Mouse (Mus musculus): ENCODE data around the gene Ngrn. TPM values are rescaled to one million over a fixed set of nuclear protein-coding genes. Genes with fewer than 3 reads are reported as not detected.

Gene Ngrn
- total and polyA plus RNA-seq, 3 experiments = 28.3 to 43.2 (median 32.1) TPM

DNA sequence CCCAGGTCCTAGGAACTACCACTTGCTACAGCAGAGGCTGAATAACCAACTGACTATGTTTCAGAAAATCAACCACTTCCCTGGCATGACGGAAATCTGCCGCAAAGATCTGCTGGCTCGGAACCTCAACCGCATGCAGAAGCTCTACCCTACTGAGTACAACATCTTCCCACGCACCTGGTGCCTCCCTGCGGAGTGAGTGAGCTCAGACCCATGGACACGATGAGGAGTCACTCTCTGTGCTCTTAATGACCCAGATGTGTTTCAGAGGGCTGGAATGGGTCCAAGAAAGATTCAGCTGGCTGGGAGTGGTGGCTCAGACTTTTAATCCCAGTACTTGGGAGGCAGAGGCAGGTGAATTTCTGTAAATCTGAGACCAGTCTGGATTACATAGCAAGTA, 8.6 kb upstream of the Ngrn start:
- H3K4me3 ChIP-seq (replicated peaks in 1 of 3; ENCODE audit: low read depth in 2 of 3, low read length in 2 of 3, poor library complexity in 1 of 3) = no peak overlapping the region
- in situ Hi-C loops (cut with MboI; ENCODE audit: low pct_ligation_motif_present, low pct_unique_long_range_greater_than_20kb, low sequenced_read_pairs) (loop anchor here (25.0 kb wide), 1 partner anchor 240 kb away; the partner anchor contains the start of gene Zfp710), dilution Hi-C loops (cut with MboI; ENCODE audit: extremely low pct_ligation_motif_present, extremely low pct_unique_long_range_greater_than_20kb, low sequenced_read_pairs) (no loop called here)
- H3K4me1 ChIP-seq (ENCODE audit: control insufficient read depth in 1 of 2, insufficient read depth in 2 of 2) = peaks cover 2 to 14% of the 10 kb centered on the region in 2 experiments; a peak in 3 of 4 replicates
- H3K9me3 ChIP-seq (replicated peaks; ENCODE audit: low read length) = no peaks in the 10 kb centered on the region
- TF ChIP-seq NRF1 (IDR thresholded peaks at IDR 0.05; ENCODE audit: low read depth, low read length) (no peak), PAX5 (IDR thresholded peaks at IDR 0.05; ENCODE audit: low read length) (no peak), SIN3A (IDR thresholded peaks at IDR 0.05; ENCODE audit: low read length) (no peak), CHD2 (IDR thresholded peaks at IDR 0.05; ENCODE audit: low read length) (no peak), SMC3 (IDR thresholded peaks at IDR 0.05; ENCODE audit: low read depth, low read length) (no peak), MEF2A (IDR thresholded peaks at IDR 0.05; ENCODE audit: borderline replicate concordance, low read depth, low read length) (no peak), MAFK (IDR thresholded peaks at IDR 0.05; ENCODE audit: insufficient replicate concordance, low read length) (no peak), CTCF (conservative IDR thresholded peaks at IDR 0.05 in 1 of 2, IDR thresholded peaks at IDR 0.05 in 1 of 2; ENCODE audit: low read depth in 2 of 2, low read length in 2 of 2) (no peak), TCF12 (IDR thresholded peaks at IDR 0.05; ENCODE audit: low read depth, low read length) (no peak), GABPA (IDR thresholded peaks at IDR 0.05; ENCODE audit: insufficient replicate concordance, low read depth, low read length) (no peak), IRF4 (IDR thresholded peaks at IDR 0.05; ENCODE audit: low read depth, low read length) (no peak), ELF1 (IDR thresholded peaks at IDR 0.05; ENCODE audit: low read depth, low read length) (no peak), ZMIZ1 (IDR thresholded peaks at IDR 0.05; ENCODE audit: low read depth, low read length) (no peak), MAZ (IDR thresholded peaks at IDR 0.05; ENCODE audit: low read depth, low read length) (no peak), ZKSCAN1 (IDR thresholded peaks at IDR 0.05; ENCODE audit: borderline replicate concordance, low read depth, low read length) (no peak), E2F4 (IDR thresholded peaks at IDR 0.05; ENCODE audit: insufficient replicate concordance, low read depth, low read length) (no peak), JUND (conservative IDR thresholded peaks at IDR 0.05; ENCODE audit: low read depth, low read length) (no peak), JUN (IDR thresholded peaks at IDR 0.05; ENCODE audit: insufficient read depth, low read depth, low read length) (no peak), KAT2A (IDR thresholded peaks at IDR 0.05; ENCODE audit: insufficient replicate concordance, low read length) (no peak)
- no peaks in the 10 kb centered on the region for H3K36me3 ChIP-seq (replicated peaks in 1 of 2; ENCODE audit: control insufficient read depth in 1 of 2, insufficient read depth in 1 of 2, low read length in 1 of 2)
- no peak overlapping the region for H3K4me2 ChIP-seq (ENCODE audit: insufficient read depth, low read depth, poor library complexity, severe bottlenecking)
- no peaks in the 10 kb centered on the region for H3K79me2 ChIP-seq (replicated peaks; ENCODE audit: control insufficient read depth, extremely low read depth, insufficient read depth, poor library complexity, severe bottlenecking)
- H3K9ac ChIP-seq (ENCODE audit: insufficient read depth, low read depth) = no peak overlapping the region
- peaks cover 5% of the 10 kb centered on the region for H3K27me3 ChIP-seq (replicated peaks)
- DNase-seq (ENCODE audit: extremely low read depth) = no peak
- no peak overlapping the region for H3K27ac ChIP-seq (ENCODE audit: insufficient read depth, low read depth)

DNA sequence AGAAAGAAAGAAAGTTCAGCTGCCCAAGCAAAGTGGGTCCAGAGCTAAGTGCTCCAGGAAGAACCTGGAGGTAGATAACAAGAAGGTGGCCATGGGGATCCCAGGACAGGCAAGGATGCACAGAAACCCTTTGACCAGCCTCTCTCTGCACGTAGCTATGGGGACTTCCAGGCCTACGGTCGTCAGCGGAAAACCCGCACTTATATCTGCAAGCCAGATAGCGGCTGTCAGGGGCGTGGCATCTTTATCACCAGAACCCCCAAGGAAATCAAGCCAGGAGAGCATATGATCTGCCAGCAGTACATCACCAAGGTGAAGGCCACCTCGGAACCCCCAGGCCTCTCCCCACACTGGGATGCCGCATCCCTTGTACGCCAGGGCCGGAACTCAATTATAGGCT, 8.1 kb upstream of the Ngrn start:
- Histone ChIP-seq H3K9ac (ENCODE audit: insufficient read depth, low read depth) (no peak overlapping the region), H3K4me3 (replicated peaks in 1 of 3; ENCODE audit: low read depth in 2 of 3, low read length in 2 of 3, poor library complexity in 1 of 3) (no peak overlapping the region), H3K4me2 (ENCODE audit: insufficient read depth, low read depth, poor library complexity, severe bottlenecking) (no peak overlapping the region), H3K9me3 (replicated peaks; ENCODE audit: low read length) (no peaks in the 10 kb centered on the region), H3K79me2 (replicated peaks; ENCODE audit: control insufficient read depth, extremely low read depth, insufficient read depth, poor library complexity, severe bottlenecking) (no peaks in the 10 kb centered on the region), H3K27ac (ENCODE audit: insufficient read depth, low read depth) (no peak overlapping the region), H3K36me3 (replicated peaks in 1 of 2; ENCODE audit: control insufficient read depth in 1 of 2, insufficient read depth in 1 of 2, low read length in 1 of 2) (no peaks in the 10 kb centered on the region), H3K27me3 (replicated peaks) (peaks cover 3% of the 10 kb centered on the region), H3K4me1 (ENCODE audit: control insufficient read depth in 1 of 2, insufficient read depth in 2 of 2) (peaks cover 2 to 14% of the 10 kb centered on the region in 2 experiments; a peak in 3 of 4 replicates)
- TF ChIP-seq CHD1 (IDR thresholded peaks at IDR 0.05; ENCODE audit: low read depth, low read length) = no peak
- TF ChIP-seq SIN3A (IDR thresholded peaks at IDR 0.05; ENCODE audit: low read length) = no peak
- TF ChIP-seq MAX (IDR thresholded peaks at IDR 0.05; ENCODE audit: low read length) = no peak
- no peak for TF ChIP-seq TCF12 (IDR thresholded peaks at IDR 0.05; ENCODE audit: low read depth, low read length)
- no peak for TF ChIP-seq JUND (conservative IDR thresholded peaks at IDR 0.05; ENCODE audit: low read depth, low read length)
- TF ChIP-seq ZC3H11A (IDR thresholded peaks at IDR 0.05; ENCODE audit: low read depth, low read length) = no peak
- in situ Hi-C loops (cut with MboI; ENCODE audit: low pct_ligation_motif_present, low pct_unique_long_range_greater_than_20kb, low sequenced_read_pairs) (loop anchor here (25.0 kb wide), 1 partner anchor 241 kb away; the partner anchor contains the start of gene Zfp710), dilution Hi-C loops (cut with MboI; ENCODE audit: extremely low pct_ligation_motif_present, extremely low pct_unique_long_range_greater_than_20kb, low sequenced_read_pairs) (no loop called here)
- no peak for DNase-seq (ENCODE audit: extremely low read depth)
